9 mouse cellular contexts compared by ENCODE assay signal in genomic region chr2:35768538-35769238, GRCm38 (mm10).
DNase-seq lines count a peak whose midpoint lies in the region; ATAC-seq and TF ChIP-seq lines count a peak whose summit lies in the region.
"Had no signal": no experiment of that assay in that cellular context is flagged by ENCODE, and none has a peak within 500 bp of the region (broad histone marks: within the 10 kb centered on the region; RNA-seq: fewer than 3 reads in every experiment).

No protein-coding gene starts in this region.

- H3K4me1 ChIP-seq in heart, embryonic 16.5 days (ENCODE audit: control insufficient read depth, insufficient read depth, low read length), result peaks cover 25% of the 10 kb centered on the region
- H3K4me1 ChIP-seq in lung, adult 2 months (ENCODE audit: control insufficient read depth, insufficient read depth, low read length), result no peaks in the 10 kb centered on the region
- H3K4me1 ChIP-seq in kidney, embryonic 15.5 days, result peaks cover 7% of the 10 kb centered on the region; the same call in 1 of the 2 replicates
- H3K4me1 ChIP-seq: liver, embryonic 15.5 days had no signal

- no peak for DNase-seq in heart, adult 8-10 months (ENCODE audit: low spot score)
- peak; percentile 93 for DNase-seq in brain, adult 2 months (ENCODE audit: low read depth, low spot score)
- DNase-seq in left cerebral cortex, postnatal 36 days (ENCODE audit: low spot score in 2 of 2), result peak; percentile 81 to 84
- DNase-seq in lung, adult 2 months, result no peak

- peak overlapping the region; percentile 29; the same call in 1 of the 2 replicates for H3K27ac ChIP-seq in heart, embryonic 16.5 days (ENCODE audit: low read length)
- no peak overlapping the region for H3K27ac ChIP-seq in kidney, embryonic 15.5 days
- H3K27ac ChIP-seq: embryonic facial prominence, embryonic 15.5 days; liver, embryonic 15.5 days had no signal

- H3K9ac ChIP-seq in heart, embryonic 16.5 days (ENCODE audit: low read length), result 0 out of 2 replicates have a peak overlapping the region, but pooled peaks have one; percentile 22
- H3K9ac ChIP-seq in kidney, embryonic 15.5 days, result no peak overlapping the region
- H3K9ac ChIP-seq: embryonic facial prominence, embryonic 15.5 days; liver, embryonic 15.5 days had no signal

- H3K27me3 ChIP-seq in heart, embryonic 16.5 days (ENCODE audit: control insufficient read depth, insufficient read depth, low read length), result no peaks in the 10 kb centered on the region
- no peaks in the 10 kb centered on the region for H3K27me3 ChIP-seq in kidney, embryonic 15.5 days
- H3K27me3 ChIP-seq: embryonic facial prominence, embryonic 15.5 days; liver, embryonic 15.5 days had no signal

- H3K4me3 ChIP-seq in heart, embryonic 16.5 days (ENCODE audit: low read length), result no peak overlapping the region
- no peak overlapping the region for H3K4me3 ChIP-seq in lung, adult 2 months (replicated peaks; ENCODE audit: extremely low read depth, low read depth, low read length)
- H3K4me3 ChIP-seq in kidney, embryonic 15.5 days (replicated peaks), result no peak overlapping the region
- H3K4me3 ChIP-seq: embryonic facial prominence, embryonic 15.5 days; liver, embryonic 15.5 days had no signal

- intact Hi-C loops in left cerebral cortex, postnatal 36 days (cut with DNase I), result loop anchor here (2.0 kb wide), 1 partner anchor 78 kb away; no protein-coding TSS in a partner anchor

- H3K9me3 ChIP-seq in heart, embryonic 16.5 days (replicated peaks; ENCODE audit: control insufficient read depth, low read length), result no peaks in the 10 kb centered on the region
- H3K9me3 ChIP-seq in kidney, embryonic 15.5 days (replicated peaks), result no peaks in the 10 kb centered on the region
- H3K9me3 ChIP-seq: embryonic facial prominence, embryonic 15.5 days; liver, embryonic 15.5 days had no signal

- ATAC-seq in heart, embryonic 16.5 days (replicated peaks; ENCODE audit: extremely low read depth, insufficient read depth, low FRiP score), result peak; percentile 41; the same call in 1 of the 2 replicates
- ATAC-seq in frontal cortex, adult (ENCODE audit: low TSS enrichment), result peak; percentile 77
- no peak for ATAC-seq in kidney, embryonic 15.5 days (replicated peaks; ENCODE audit: low FRiP score)

- H3K36me3 ChIP-seq in heart, embryonic 16.5 days (ENCODE audit: control insufficient read depth, insufficient read depth), result no peaks in the 10 kb centered on the region
- no peaks in the 10 kb centered on the region for H3K36me3 ChIP-seq in kidney, embryonic 15.5 days
- H3K36me3 ChIP-seq: embryonic facial prominence, embryonic 15.5 days; liver, embryonic 15.5 days had no signal

- H3K4me2 ChIP-seq in heart, embryonic 16.5 days (ENCODE audit: low read depth, low read length), result no peak overlapping the region
- H3K4me2 ChIP-seq in kidney, embryonic 15.5 days, result no peak overlapping the region
- H3K4me2 ChIP-seq: embryonic facial prominence, embryonic 15.5 days; liver, embryonic 15.5 days had no signal

- 46% methylated on average over 4 of the region's 4 CpGs for WGBS in heart, embryonic 16.5 days
- WGBS in lung, adult 2 months, result 47% methylated on average over 4 of the region's 4 CpGs
- WGBS in kidney, embryonic 15.5 days, result 53% methylated on average over 4 of the region's 4 CpGs

- no peak for TF ChIP-seq CTCF in lung, adult 2 months (IDR thresholded peaks at IDR 0.05; ENCODE audit: insufficient read depth, low read length)

- TF ChIP-seq POLR2A in lung, adult 2 months (IDR thresholded peaks at IDR 0.05; ENCODE audit: borderline replicate concordance, extremely low read depth, low read depth, low read length), result no peak

Comparison
In these comparisons a context has a peak if more than half of its experiments do, and no peak if none do; other contexts are left out.
1. DNase-seq: peak in brain, adult 2 months (single experiment) and left cerebral cortex, postnatal 36 days (2 of 2); none in heart, adult 8-10 months (single experiment) and lung, adult 2 months (single experiment).